Mouse (Mus musculus) heart, adult 2 months (tissue): ENCODE measurements around the gene Nrsn2.

Experiments used
- CTCF ChIP-seq: fragments of 200-600 bp; IDR thresholded peaks from 2 replicates; pipeline ENCODE4 v1.8.1; 2022; ENCODE audit warnings: antibody characterized with exemption, mild to moderate bottlenecking, moderate library complexity
- POLR2A ChIP-seq: fragments of 200-500 bp; IDR thresholded peaks from 2 replicates; pipeline ENCODE4 v1.6.1; 2011; ENCODE audit warnings: mild to moderate bottlenecking, low read depth, low read length, control low read depth; ENCODE audit not compliant: insufficient read depth

DNA sequence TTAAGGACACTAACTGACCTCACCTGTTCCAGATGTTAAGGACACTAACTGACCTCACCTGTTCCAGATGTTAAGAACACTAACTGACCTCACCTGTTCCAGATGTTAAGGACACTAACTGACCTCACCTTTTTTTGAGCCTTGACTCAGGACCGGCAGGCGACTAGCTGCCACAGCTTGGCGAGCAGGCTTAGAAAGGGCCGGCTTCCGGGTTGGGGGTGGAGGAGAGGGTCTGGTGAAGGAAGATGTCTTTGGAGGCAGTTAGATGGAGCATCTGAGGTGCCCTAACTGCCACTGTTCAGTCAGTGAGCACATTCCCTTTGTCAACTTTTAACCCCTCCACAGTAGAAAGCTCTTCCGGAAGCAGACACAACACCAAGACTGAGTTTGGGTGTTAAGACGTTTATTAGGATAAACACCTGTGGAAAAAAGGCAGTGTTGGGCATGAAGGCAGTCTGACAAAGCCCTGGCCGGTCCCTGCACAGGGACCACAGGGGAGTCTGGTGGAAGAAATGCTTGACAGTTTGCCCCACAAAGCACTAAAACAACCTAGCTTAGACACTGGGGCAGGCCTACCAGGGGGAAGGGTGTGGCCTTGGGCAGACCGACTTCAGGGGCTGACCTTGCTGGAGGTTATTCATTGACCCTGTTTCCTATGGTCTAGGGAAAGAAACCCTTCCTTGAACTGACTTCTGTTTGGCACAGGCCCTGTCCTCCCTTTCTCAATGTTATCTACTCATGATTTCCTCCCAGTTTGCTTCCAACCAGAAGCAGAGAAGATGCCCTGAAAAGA, 17.0 kb upstream of the Nrsn2 start:
- TF ChIP-seq CTCF (no peak), POLR2A (no peak)
